Mouse (Mus musculus): ENCODE measurements at regions not wholly inside any gene's neighbourhood (a gene's known extent, or its start where the extent isn't known, plus 50 kb on each side); places are given as distances from the start of the nearest gene placed in this dataset.

DNA sequence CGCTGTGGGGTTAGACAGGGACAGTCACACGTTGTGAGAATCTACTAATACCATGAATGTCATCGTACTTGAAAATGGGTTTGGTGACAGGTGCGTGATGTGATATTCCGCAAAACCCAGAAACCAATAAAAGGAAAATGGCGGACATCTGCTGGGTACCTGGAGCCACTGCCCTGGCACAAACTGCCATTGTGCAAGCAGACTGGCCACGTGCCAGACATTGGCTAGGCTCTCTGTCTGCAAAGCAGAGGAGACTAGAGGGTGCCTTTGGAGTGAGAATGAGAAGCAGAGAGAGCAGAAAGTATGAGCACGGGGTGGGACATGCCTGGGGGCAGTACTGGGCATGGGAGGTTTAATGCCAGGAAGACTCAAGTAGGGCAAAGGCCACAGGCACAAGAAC lies 98.5 kb upstream of the Kazn start:
- Histone ChIP-seq H3K4me3 (no peak overlapping the region), H3K27ac (no peak overlapping the region), H3K27me3 (ENCODE audit: low read depth, poor library complexity, severe bottlenecking) (no peaks in the 10 kb centered on the region), H3K9me3 (replicated peaks) (no peaks in the 10 kb centered on the region), H3K4me1 (no peaks in the 10 kb centered on the region), H3K36me3 (no peaks in the 10 kb centered on the region)
- no peak for DNase-seq (ENCODE audit: low spot score)
- WGBS: 94% methylated on average over 8 of the region's 8 CpGs

DNA sequence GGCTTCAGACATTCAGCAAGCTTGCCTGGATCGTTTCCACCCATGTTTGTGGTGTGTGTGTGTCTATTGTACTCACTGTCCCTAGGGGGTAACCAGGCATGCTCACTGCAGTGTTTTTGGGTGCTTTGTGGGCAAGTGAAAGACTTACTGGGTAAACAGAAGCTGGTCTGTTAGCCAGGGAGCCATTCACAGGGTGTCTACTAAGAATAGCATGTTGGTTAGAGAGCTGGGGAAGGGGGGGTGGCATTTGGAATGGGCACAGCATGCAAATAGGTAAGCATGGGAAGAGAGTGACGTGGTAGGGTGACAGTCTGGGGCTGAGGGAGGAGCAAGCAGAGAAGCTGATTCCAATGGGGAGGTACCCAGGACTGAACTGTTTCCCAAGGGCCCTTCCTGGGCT lies 97.7 kb upstream of the Kazn start:
- no peak for DNase-seq (ENCODE audit: low spot score)
- H3K27me3 ChIP-seq (ENCODE audit: low read depth, poor library complexity, severe bottlenecking): no peaks in the 10 kb centered on the region

DNA sequence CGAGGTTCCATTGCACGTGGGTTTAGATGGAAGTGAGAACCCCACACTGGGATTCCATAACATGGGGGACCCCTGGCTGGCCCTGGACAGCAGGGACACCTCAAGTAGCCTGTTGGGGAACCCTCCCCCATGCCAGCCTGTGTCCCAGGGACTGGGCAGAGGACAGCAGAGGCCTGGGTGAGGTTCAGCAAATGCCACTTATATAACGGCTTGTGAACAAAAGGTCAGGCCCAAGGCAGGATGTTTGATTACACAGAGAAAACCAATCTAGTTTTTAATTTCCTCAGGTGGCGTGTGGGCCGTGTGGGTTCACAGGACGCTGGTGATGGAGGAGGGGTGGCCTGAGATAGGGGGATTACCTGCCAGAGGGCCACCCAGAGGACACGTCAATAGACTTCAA lies 94.9 kb upstream of the Kazn start:
- H3K36me3 ChIP-seq: no peaks in the 10 kb centered on the region
- no peak overlapping the region for H3K27ac ChIP-seq
- H3K4me3 ChIP-seq: no peak overlapping the region
- no peaks in the 10 kb centered on the region for H3K27me3 ChIP-seq (ENCODE audit: low read depth, poor library complexity, severe bottlenecking)
- H3K9me3 ChIP-seq (replicated peaks): no peaks in the 10 kb centered on the region
- WGBS: 80% methylated on average over 7 of the region's 7 CpGs
- no peaks in the 10 kb centered on the region for H3K4me1 ChIP-seq
- no peak for DNase-seq (ENCODE audit: low spot score)

More for the DNA sequence above, 97.7 kb upstream of the Kazn start:
- Histone ChIP-seq H3K4me3 (no peak overlapping the region), H3K27ac (no peak overlapping the region), H3K36me3 (no peaks in the 10 kb centered on the region), H3K9me3 (replicated peaks) (no peaks in the 10 kb centered on the region), H3K4me1 (no peaks in the 10 kb centered on the region)
- WGBS: 79% methylated on average over 2 of the region's 2 CpGs

DNA sequence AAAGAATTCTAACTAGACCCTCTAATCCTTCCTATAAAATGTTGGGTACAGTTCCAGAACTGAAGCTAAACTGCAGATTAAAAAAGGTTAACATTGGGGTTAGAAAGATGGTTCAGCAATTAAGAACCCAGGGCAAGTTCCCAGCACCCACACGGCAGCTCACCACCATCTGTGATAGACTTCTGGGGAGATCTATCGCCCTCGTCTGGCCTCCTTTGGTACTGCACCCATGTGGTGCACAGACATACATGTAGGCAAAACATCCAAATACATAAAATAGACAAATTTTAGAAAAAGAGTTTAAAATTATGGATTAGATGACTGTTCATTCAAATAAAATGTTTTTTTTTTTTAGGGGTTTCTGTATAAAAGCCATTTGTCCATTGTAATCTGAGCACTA lies 91.4 kb upstream of the Kazn start:
- WGBS: 88% methylated on average over 3 of the region's 3 CpGs
- Histone ChIP-seq H3K9me3 (replicated peaks) (no peaks in the 10 kb centered on the region), H3K27ac (no peak overlapping the region), H3K36me3 (no peaks in the 10 kb centered on the region), H3K27me3 (ENCODE audit: low read depth, poor library complexity, severe bottlenecking) (no peaks in the 10 kb centered on the region), H3K4me3 (no peak overlapping the region), H3K4me1 (no peaks in the 10 kb centered on the region)
- DNase-seq (ENCODE audit: low spot score): no peak

DNA sequence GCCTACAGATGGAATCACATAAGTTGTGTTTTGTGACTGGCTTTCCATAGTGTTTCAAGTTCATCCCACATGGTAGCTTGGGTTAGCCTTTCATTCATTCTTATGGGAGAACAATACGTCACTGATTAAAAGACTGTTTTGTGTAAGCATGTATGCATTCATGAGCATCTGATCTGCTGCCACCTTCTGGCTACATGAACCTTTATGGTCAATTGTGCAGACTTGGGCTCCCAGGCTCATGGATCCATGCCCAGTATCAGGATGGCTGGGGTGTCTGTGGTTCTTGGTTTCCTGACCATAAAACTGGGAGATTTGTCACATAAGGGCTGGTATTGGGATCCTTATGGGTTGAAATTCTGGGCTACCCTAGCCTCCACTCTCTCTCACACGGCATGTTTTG lies 90.4 kb upstream of the Kazn start:
- Histone ChIP-seq H3K27me3 (ENCODE audit: low read depth, poor library complexity, severe bottlenecking) (no peaks in the 10 kb centered on the region), H3K9me3 (replicated peaks) (no peaks in the 10 kb centered on the region), H3K36me3 (no peaks in the 10 kb centered on the region), H3K4me3 (no peak overlapping the region), H3K4me1 (no peaks in the 10 kb centered on the region), H3K27ac (no peak overlapping the region)
- WGBS: 87% methylated on average over 2 of the region's 2 CpGs
- DNase-seq (ENCODE audit: low spot score): no peak

DNA sequence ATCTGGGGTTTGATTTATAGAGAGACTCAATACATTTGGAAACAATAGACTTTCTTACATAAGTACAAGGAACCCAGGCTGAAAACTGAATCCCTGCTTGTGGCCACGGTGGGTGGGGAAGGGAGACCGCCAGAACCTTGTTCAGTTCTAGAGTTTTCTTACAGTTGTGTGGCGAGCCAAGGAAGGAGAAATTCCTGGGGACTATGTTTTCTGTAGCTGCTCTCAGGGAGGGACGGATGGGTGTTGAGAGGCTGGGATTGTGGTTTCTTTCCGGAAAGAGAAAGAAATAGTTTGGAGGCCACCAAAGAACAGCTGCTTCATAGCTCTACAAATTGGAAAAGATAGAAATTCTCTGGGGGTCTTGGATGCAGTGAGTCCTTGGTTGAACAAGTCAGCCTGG lies 87.3 kb upstream of the Kazn start:
- Histone ChIP-seq H3K4me1 (peaks cover 6% of the 10 kb centered on the region), H3K4me3 (no peak overlapping the region), H3K9me3 (replicated peaks) (no peaks in the 10 kb centered on the region), H3K27me3 (ENCODE audit: low read depth, poor library complexity, severe bottlenecking) (no peaks in the 10 kb centered on the region), H3K27ac (no peak overlapping the region), H3K36me3 (no peaks in the 10 kb centered on the region)
- 90% methylated on average over 5 of the region's 5 CpGs for WGBS
- no peak for DNase-seq (ENCODE audit: low spot score)

DNA sequence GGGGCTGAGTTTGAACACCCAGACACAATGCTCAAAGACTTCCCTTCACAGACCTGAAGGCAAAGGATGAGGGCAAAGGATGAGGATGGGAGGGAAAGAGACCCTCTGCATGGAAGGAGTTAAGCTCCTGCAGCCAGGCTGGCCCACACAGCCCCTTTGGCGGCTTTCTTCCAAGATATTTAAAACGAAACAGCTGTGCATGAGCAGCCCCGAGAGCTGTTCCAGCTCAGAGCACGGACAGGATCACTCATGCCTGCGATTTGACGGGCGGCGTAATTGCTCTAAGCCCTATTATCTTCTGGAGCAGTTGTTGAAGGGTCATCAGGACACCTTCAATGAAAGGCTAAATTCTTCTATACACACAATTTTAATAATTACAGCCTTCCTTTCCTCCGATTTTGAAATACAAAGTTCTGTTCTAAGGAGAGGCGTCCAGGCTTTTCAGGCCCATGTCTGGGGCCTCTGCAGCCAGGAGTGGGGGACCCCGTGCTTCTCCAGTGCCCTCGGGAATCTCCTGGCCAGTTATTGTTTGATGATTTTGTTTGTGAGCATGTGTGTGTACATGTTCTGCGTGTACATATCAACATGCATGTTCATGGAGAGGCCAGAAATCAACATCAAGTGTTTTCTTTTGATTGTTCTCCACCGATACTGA lies 82.1 kb upstream of the Kazn start:
- H3K4me1 ChIP-seq: peaks cover 14% of the 10 kb centered on the region
- H3K4me3 ChIP-seq: no peak overlapping the region
- H3K27me3 ChIP-seq (ENCODE audit: low read depth, poor library complexity, severe bottlenecking): no peaks in the 10 kb centered on the region
- H3K27ac ChIP-seq: 0 out of 2 replicates have a peak overlapping the region, but pooled peaks have one; percentile 19
- H3K9me3 ChIP-seq (replicated peaks): no peaks in the 10 kb centered on the region
- 46% methylated on average over 14 of the region's 14 CpGs for WGBS
- no peaks in the 10 kb centered on the region for H3K36me3 ChIP-seq
- DNase-seq (ENCODE audit: low spot score): peak; percentile 58

DNA sequence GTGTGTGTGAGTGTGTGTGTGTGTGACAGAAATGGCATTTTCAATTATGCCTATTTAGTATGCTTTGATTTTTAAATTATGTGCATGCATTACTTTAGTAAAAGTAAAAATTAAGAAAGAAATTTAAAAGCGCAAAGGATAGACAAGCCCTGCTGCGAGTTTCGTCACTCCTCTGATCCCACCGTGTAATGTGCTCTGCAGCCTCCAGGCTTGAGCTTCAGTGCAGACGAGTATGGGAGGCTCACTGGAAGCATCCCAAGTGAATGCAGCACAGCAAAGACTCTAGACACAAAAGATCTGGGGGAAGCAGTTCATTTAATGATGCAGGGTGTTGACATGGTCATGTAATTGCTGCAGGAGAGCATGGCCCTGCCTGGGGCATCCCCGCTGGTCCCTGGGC lies 71.1 kb upstream of the Kazn start:
- Histone ChIP-seq H3K36me3 (0 out of 2 replicates have a peak, but pooled peaks cover 2% of the 10 kb centered on the region), H3K4me1 (peaks cover 20% of the 10 kb centered on the region), H3K27ac (no peak overlapping the region), H3K27me3 (ENCODE audit: low read depth, poor library complexity, severe bottlenecking) (0 out of 2 replicates have a peak, but pooled peaks cover 5% of the 10 kb centered on the region), H3K9me3 (replicated peaks) (no peaks in the 10 kb centered on the region; the same call in 1 of the 2 replicates), H3K4me3 (no peak overlapping the region)
- 92% methylated on average over 6 of the region's 6 CpGs for WGBS
- DNase-seq (ENCODE audit: low spot score): no peak

DNA sequence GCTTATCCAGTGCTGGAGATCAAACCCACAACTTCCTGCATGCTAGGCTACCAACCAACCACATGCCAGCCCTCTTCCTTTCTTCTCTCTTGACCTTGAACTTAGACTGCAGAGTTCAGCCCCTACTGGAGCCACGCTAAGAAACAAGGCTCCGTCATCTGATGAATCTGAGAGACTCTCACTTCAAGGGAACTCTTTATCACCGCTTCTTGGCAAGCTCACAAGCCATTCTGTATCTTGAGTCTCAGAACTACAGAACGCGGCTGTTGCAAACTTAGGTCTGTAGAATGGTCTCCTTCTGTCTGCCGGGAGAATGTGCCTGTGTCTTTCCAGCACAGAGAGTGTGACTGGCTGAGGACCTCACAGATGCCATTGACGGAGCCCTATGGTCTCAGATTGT lies 69.1 kb upstream of the Kazn start:
- H3K9me3 ChIP-seq (replicated peaks): no peaks in the 10 kb centered on the region; the same call in 1 of the 2 replicates
- H3K36me3 ChIP-seq: 0 out of 2 replicates have a peak, but pooled peaks cover 2% of the 10 kb centered on the region
- no peak overlapping the region; the same call in 1 of the 2 replicates for H3K27ac ChIP-seq
- 0 out of 2 replicates have a peak, but pooled peaks cover 5% of the 10 kb centered on the region for H3K27me3 ChIP-seq (ENCODE audit: low read depth, poor library complexity, severe bottlenecking)
- H3K4me1 ChIP-seq: peaks cover 30% of the 10 kb centered on the region
- H3K4me3 ChIP-seq: no peak overlapping the region
- 88% methylated on average over 7 of the region's 7 CpGs for WGBS
- DNase-seq (ENCODE audit: low spot score): no peak

DNA sequence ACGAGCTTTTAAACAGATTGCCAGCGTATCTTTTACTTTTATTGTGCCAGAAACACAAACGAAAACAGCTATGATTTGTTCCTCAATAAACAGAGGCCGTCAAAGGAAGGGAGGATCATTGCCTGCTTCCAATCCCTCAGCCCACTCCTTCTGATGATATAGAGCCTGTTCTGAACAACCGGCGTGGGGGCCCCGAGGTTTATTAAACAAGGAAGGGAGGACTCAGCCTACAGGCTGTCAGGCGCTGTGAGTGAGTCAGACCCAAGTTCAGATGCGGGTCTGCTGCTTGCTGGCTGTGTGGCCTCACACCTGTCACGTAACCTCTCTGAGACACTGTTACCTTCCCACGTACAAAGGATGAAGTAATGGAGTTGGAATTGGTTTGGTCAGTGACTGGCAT lies 68.1 kb upstream of the Kazn start:
- Histone ChIP-seq H3K9me3 (replicated peaks) (no peaks in the 10 kb centered on the region; the same call in 1 of the 2 replicates), H3K36me3 (0 out of 2 replicates have a peak, but pooled peaks cover 2% of the 10 kb centered on the region), H3K4me3 (no peak overlapping the region), H3K27ac (no peak overlapping the region), H3K4me1 (peaks cover 38% of the 10 kb centered on the region), H3K27me3 (ENCODE audit: low read depth, poor library complexity, severe bottlenecking) (0 out of 2 replicates have a peak, but pooled peaks cover 5% of the 10 kb centered on the region)
- WGBS: 55% methylated on average over 11 of the region's 11 CpGs
- DNase-seq (ENCODE audit: low spot score): no peak

DNA sequence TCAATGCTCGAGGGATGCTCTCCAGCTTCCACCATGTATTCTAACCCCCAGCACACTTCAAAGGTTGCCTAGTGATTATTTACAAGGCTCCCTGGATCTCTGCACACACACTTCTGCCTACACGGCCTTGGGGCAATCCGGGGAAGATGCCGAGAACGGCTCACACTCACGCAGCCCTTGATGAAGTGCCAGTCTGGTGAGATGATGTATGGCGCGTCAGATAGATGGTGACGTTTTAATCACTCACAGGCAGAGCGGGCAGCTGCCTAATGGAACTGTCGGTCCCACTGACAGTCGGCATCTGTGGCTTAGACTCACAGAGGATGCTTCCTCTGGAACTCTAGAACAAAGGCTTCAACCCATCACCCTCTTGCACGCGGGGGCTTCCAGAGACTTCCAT lies 66.9 kb upstream of the Kazn start:
- 0 out of 2 replicates have a peak, but pooled peaks cover 5% of the 10 kb centered on the region for H3K27me3 ChIP-seq (ENCODE audit: low read depth, poor library complexity, severe bottlenecking)
- no peaks in the 10 kb centered on the region for H3K36me3 ChIP-seq
- WGBS: 47% methylated on average over 14 of the region's 14 CpGs
- H3K9me3 ChIP-seq (replicated peaks): no peaks in the 10 kb centered on the region
- DNase-seq (ENCODE audit: low spot score): peak; percentile 49
- no peak overlapping the region for H3K27ac ChIP-seq
- H3K4me3 ChIP-seq: no peak overlapping the region
- H3K4me1 ChIP-seq: peaks cover 48% of the 10 kb centered on the region

DNA sequence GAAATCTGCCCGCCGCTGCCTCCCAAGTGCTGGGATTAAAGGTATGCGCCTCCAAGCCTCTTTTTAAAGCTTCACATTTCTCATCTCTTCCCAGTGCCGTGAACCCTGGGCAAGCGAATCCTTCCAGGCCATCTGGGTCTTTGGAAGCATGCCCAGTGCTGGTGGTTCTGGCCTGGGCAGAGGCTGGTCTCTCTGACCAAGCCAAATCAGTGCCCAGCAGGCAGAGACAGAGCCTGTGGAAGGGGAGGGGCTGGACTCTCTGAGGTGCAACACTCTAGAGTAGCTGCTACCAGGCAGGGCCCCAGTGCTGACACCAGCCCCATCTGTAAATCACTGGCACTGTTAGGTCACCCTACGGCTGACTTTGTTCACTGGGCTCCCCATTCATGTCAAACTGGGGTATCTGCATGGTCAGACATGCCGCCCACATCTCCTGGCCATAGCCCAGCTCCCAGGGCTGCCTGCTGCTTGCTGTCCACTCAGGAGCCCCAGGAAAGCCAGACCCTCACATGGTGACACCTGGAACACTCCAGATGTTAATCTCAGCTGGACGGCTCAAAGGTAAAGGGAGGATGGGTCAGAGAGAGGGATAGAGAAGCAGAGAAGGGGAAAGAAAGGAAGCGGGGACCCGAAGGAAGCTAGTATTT lies 64.3 kb upstream of the Kazn start:
- no peaks in the 10 kb centered on the region for H3K27me3 ChIP-seq (ENCODE audit: low read depth, poor library complexity, severe bottlenecking)
- DNase-seq (ENCODE audit: low spot score): no peak
- 73% methylated on average over 10 of the region's 10 CpGs for WGBS
- H3K9me3 ChIP-seq (replicated peaks): no peaks in the 10 kb centered on the region
- H3K27ac ChIP-seq: 0 out of 2 replicates have a peak overlapping the region, but pooled peaks have one; percentile 36
- H3K36me3 ChIP-seq: no peaks in the 10 kb centered on the region
- H3K4me3 ChIP-seq: no peak overlapping the region
- peaks cover 48% of the 10 kb centered on the region for H3K4me1 ChIP-seq

DNA sequence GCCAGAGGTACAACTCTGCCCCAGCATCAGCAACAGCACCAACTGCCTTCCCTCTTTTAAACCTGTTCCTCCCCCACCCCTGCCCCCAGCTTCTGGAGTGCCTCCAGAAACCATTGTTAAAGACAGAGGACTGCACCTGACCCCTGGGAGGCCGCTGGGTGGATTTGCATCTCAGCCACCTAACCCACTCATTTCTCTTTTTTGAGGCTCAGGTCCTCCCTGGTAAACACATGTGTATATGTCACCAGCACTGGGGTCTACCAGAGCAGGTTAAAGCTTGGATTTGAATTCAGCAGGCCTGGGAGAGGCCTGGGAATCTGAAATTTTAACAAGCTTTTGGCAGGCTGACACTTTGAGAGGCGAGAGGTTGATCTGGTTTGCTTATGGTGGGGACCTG lies 63.5 kb upstream of the Kazn start:
- Histone ChIP-seq H3K4me1 (peaks cover 48% of the 10 kb centered on the region), H3K27ac (no peak overlapping the region), H3K27me3 (ENCODE audit: low read depth, poor library complexity, severe bottlenecking) (no peaks in the 10 kb centered on the region), H3K36me3 (no peaks in the 10 kb centered on the region), H3K9me3 (replicated peaks) (no peaks in the 10 kb centered on the region), H3K4me3 (no peak overlapping the region)
- DNase-seq (ENCODE audit: low spot score): no peak
- 57% methylated on average over 2 of the region's 2 CpGs for WGBS
